Mouse (Mus musculus) bone marrow macrophage, adult 2 months (primary cell): ENCODE data around the gene Gm3045.

Source experiments
- CTCF ChIP-seq: IDR thresholded peaks from 2 replicates; pipeline ENCODE4 v1.5.1; 2012; ENCODE audit warnings: low read depth, mild to moderate bottlenecking, low read length, moderate library complexity
- POLR2A ChIP-seq: IDR thresholded peaks from 2 replicates; pipeline ENCODE4 v1.6.1; 2012; ENCODE audit warnings: mild to moderate bottlenecking, low read depth, low read length, borderline replicate concordance

- TF ChIP-seq CTCF (no peak), POLR2A (no peak)
Observed at GRCm38 (mm10) chr13:56435615-56436287, 9.4 kb downstream of the Gm3045 start.
